Mouse (Mus musculus) embryonic facial prominence, embryonic 15.5 days (tissue): ENCODE results near the gene Haus4. TPM values are rescaled to one million over a fixed set of nuclear protein-coding genes. Genes with fewer than 3 reads are reported as not detected.

Experiments used
- ATAC-seq: fragments of 200-750 bp; cut with Nextera tagmentation; 2 replicates; pipeline ENCODE4 v1.8.0; 2017; ENCODE audit warnings: low read depth, moderate TSS enrichment; ENCODE audit not compliant: insufficient number of reproducible peaks, low FRiP score, low TSS enrichment
- H3K27ac ChIP-seq: fragments of 300-500 bp; sonication (generic); replicated peaks from 2 replicates; pipeline ENCODE4 v1.5.1; 2015; ENCODE audit warnings: mild to moderate bottlenecking, inconsistent platforms
- H3K27me3 ChIP-seq: fragments of 300-500 bp; sonication (generic); 2 replicates; pipeline ENCODE4 v1.6.1; 2015; ENCODE audit warnings: inconsistent platforms
- H3K36me3 ChIP-seq: fragments of 300-500 bp; sonication (generic); 2 replicates; pipeline ENCODE4 v1.6.1; 2015; ENCODE audit warnings: mild to moderate bottlenecking, inconsistent platforms
- H3K4me1 ChIP-seq: fragments of 300-500 bp; sonication (generic); 2 replicates; pipeline ENCODE4 v1.6.1; 2015; ENCODE audit warnings: inconsistent platforms
- H3K4me2 ChIP-seq: fragments of 300-500 bp; sonication (generic); replicated peaks from 2 replicates; pipeline ENCODE4 v1.6.1; 2015; ENCODE audit warnings: mild to moderate bottlenecking, inconsistent platforms
- H3K4me3 ChIP-seq: fragments of 300-500 bp; sonication (generic); replicated peaks from 2 replicates; pipeline ENCODE4 v1.5.1; 2015; ENCODE audit warnings: mild to moderate bottlenecking, inconsistent platforms
- H3K9ac ChIP-seq: fragments of 300-500 bp; sonication (generic); 2 replicates; pipeline ENCODE4 v1.6.1; 2015; ENCODE audit warnings: inconsistent platforms
- H3K9me3 ChIP-seq: fragments of 300-500 bp; sonication (generic); replicated peaks from 2 replicates; pipeline ENCODE4 v1.6.1; 2016; ENCODE audit warnings: inconsistent platforms
- WGBS: fragments of 180-500 bp; shearing (Covaris S2); methylation state at CpG from one replicate; pipeline ENCODE4 v1.1.7; 2015; 5-methylcytosine and 5-hydroxymethylcytosine counted together
- polyA plus RNA-seq: library from polyadenylated mRNA; unstranded; fragments of >200 nt; fragmentation: Nextera tagmentation; extraction: Ambion mirVana; gene quantifications from 2 replicates; pipeline ENCODE4 v1.2.1, GENCODE M21; 2015

Haus4 gene
- polyA plus RNA-seq, 1 experiment from 2014 or later = 49.8 TPM

GRCm38 (mm10) chr14:54583681-54584338 is 29.4 kb upstream of the Haus4 start:
- Histone ChIP-seq H3K4me2 (no peak overlapping the region), H3K36me3 (peaks cover 31% of the 10 kb centered on the region; the same call in 1 of the 2 replicates), H3K27ac (no peak overlapping the region), H3K4me3 (no peak overlapping the region), H3K4me1 (peaks cover 2% of the 10 kb centered on the region), H3K27me3 (no peaks in the 10 kb centered on the region), H3K9ac (no peak overlapping the region), H3K9me3 (no peaks in the 10 kb centered on the region)
- no peak for ATAC-seq
- 45% methylated on average over 7 of the region's 7 CpGs for WGBS

- H3K9ac ChIP-seq = no peak overlapping the region
- no peak overlapping the region for H3K27ac ChIP-seq
- no peak overlapping the region for H3K4me3 ChIP-seq
- H3K27me3 ChIP-seq = no peaks in the 10 kb centered on the region
- peaks cover 9% of the 10 kb centered on the region for H3K4me1 ChIP-seq
- H3K36me3 ChIP-seq = peaks cover 31% of the 10 kb centered on the region; the same call in 1 of the 2 replicates
- no peak for ATAC-seq
- WGBS = 92% methylated on average over 9 of the region's 9 CpGs
- H3K9me3 ChIP-seq = no peaks in the 10 kb centered on the region
- no peak overlapping the region for H3K4me2 ChIP-seq
Measured at GRCm38 (mm10) chr14:54582536-54582935, 28.1 kb upstream of the Haus4 start.

- no peaks in the 10 kb centered on the region for H3K27me3 ChIP-seq
- no peak overlapping the region for H3K4me3 ChIP-seq
- no peak overlapping the region for H3K9ac ChIP-seq
- H3K36me3 ChIP-seq = peaks cover 19% of the 10 kb centered on the region; the same call in 1 of the 2 replicates
- no peak overlapping the region for H3K4me2 ChIP-seq
- WGBS = 67% methylated on average over 7 of the region's 7 CpGs
- no peaks in the 10 kb centered on the region for H3K9me3 ChIP-seq
- peaks cover 20% of the 10 kb centered on the region for H3K4me1 ChIP-seq
- no peak for ATAC-seq
- H3K27ac ChIP-seq = no peak overlapping the region
Measured at GRCm38 (mm10) chr14:54579638-54580037, 25.2 kb upstream of the Haus4 start.

GRCm38 (mm10) chr14:54578063-54578462 is 23.6 kb upstream of the Haus4 start:
- no peak for ATAC-seq
- under 1% methylated on average over 10 of the region's 10 CpGs for WGBS

GRCm38 (mm10) chr14:54577089-54577982 is 22.9 kb upstream of the Haus4 start, which contains the start of gene Ajuba:
TSS of gene Ajuba (minus strand) at chr14:54577558.
- Histone ChIP-seq H3K9ac (peak within 1 kb of the TSS; percentile 91), H3K27me3 (no peaks in the 10 kb centered on the region), H3K27ac (peak within 1 kb of the TSS; percentile 94), H3K4me1 (peaks cover 43% of the 10 kb centered on the region), H3K4me3 (peak within 1 kb of the TSS; percentile 88), H3K36me3 (0 out of 2 replicates have a peak, but pooled peaks cover under 1% of the 10 kb centered on the region), H3K9me3 (no peaks in the 10 kb centered on the region), H3K4me2 (peak within 1 kb of the TSS; percentile 80)
- peak; percentile 80 for ATAC-seq
- WGBS = under 1% methylated on average over 66 of the region's 66 CpGs

More at GRCm38 (mm10) chr14:54578063-54578462, 23.6 kb upstream of the Haus4 start:
- Histone ChIP-seq H3K4me2 (peak overlapping the region; percentile 80), H3K9me3 (no peaks in the 10 kb centered on the region), H3K36me3 (peaks cover 8% of the 10 kb centered on the region; the same call in 1 of the 2 replicates), H3K4me3 (peak overlapping the region; percentile 88), H3K4me1 (peaks cover 36% of the 10 kb centered on the region), H3K27ac (peak overlapping the region; percentile 94), H3K9ac (peak overlapping the region; percentile 91), H3K27me3 (no peaks in the 10 kb centered on the region)

GRCm38 (mm10) chr14:54576241-54577088 is 22.0 kb upstream of the Haus4 start:
- peak overlapping the region; percentile 80 for H3K4me2 ChIP-seq
- peak overlapping the region; percentile 94 for H3K27ac ChIP-seq
- no peaks in the 10 kb centered on the region for H3K9me3 ChIP-seq
- no peak for ATAC-seq
- H3K4me3 ChIP-seq = peak overlapping the region; percentile 88
- under 1% methylated on average over 84 of the region's 84 CpGs for WGBS
- H3K9ac ChIP-seq = peak overlapping the region; percentile 91
- H3K4me1 ChIP-seq = peaks cover 52% of the 10 kb centered on the region
- no peaks in the 10 kb centered on the region for H3K27me3 ChIP-seq
- peaks cover 4% of the 10 kb centered on the region for H3K36me3 ChIP-seq

GRCm38 (mm10) chr14:54575631-54576030 is 21.2 kb upstream of the Haus4 start:
- no peaks in the 10 kb centered on the region for H3K9me3 ChIP-seq
- peak overlapping the region; percentile 94 for H3K27ac ChIP-seq
- WGBS = 1% methylated on average over 39 of the region's 39 CpGs
- H3K36me3 ChIP-seq = peaks cover 11% of the 10 kb centered on the region
- peak overlapping the region; percentile 88 for H3K4me3 ChIP-seq
- peak; percentile 48 for ATAC-seq
- H3K4me1 ChIP-seq = peaks cover 52% of the 10 kb centered on the region
- peak overlapping the region; percentile 80 for H3K4me2 ChIP-seq
- H3K27me3 ChIP-seq = no peaks in the 10 kb centered on the region
- H3K9ac ChIP-seq = peak overlapping the region; percentile 91

- H3K4me3 ChIP-seq = peak overlapping the region; percentile 88
- no peak for ATAC-seq
Measured at GRCm38 (mm10) chr14:54575031-54575430, 20.6 kb upstream of the Haus4 start.

GRCm38 (mm10) chr14:54574253-54574652 is 19.8 kb upstream of the Haus4 start:
- Histone ChIP-seq H3K9me3 (no peaks in the 10 kb centered on the region), H3K36me3 (peaks cover 24% of the 10 kb centered on the region), H3K4me1 (peaks cover 58% of the 10 kb centered on the region), H3K9ac (no peak overlapping the region), H3K27me3 (no peaks in the 10 kb centered on the region), H3K27ac (peak overlapping the region; percentile 94), H3K4me2 (peak overlapping the region; percentile 80), H3K4me3 (peak overlapping the region; percentile 88)
- peak; percentile 34 for ATAC-seq
- WGBS = 5% methylated on average over 4 of the region's 4 CpGs

More at GRCm38 (mm10) chr14:54575031-54575430, 20.6 kb upstream of the Haus4 start:
- Histone ChIP-seq H3K27ac (peak overlapping the region; percentile 94), H3K4me1 (peaks cover 52% of the 10 kb centered on the region), H3K9me3 (no peaks in the 10 kb centered on the region), H3K4me2 (peak overlapping the region; percentile 80), H3K27me3 (no peaks in the 10 kb centered on the region), H3K36me3 (peaks cover 16% of the 10 kb centered on the region), H3K9ac (peak overlapping the region; percentile 91)
- WGBS = 7% methylated on average over 8 of the region's 8 CpGs

GRCm38 (mm10) chr14:54572790-54573736 is 18.6 kb upstream of the Haus4 start:
- Histone ChIP-seq H3K9me3 (no peaks in the 10 kb centered on the region), H3K27me3 (no peaks in the 10 kb centered on the region), H3K4me1 (peaks cover 49% of the 10 kb centered on the region), H3K27ac (peak overlapping the region; percentile 94), H3K4me2 (peak overlapping the region; percentile 80), H3K4me3 (peak overlapping the region; percentile 88), H3K9ac (no peak overlapping the region), H3K36me3 (peaks cover 36% of the 10 kb centered on the region)
- peak; percentile 17; the same call in 1 of the 2 replicates for ATAC-seq
- WGBS = 12% methylated on average over 14 of the region's 14 CpGs
